18 mouse cellular contexts compared by ENCODE assay signal in genomic region chrX:49124774-49125429, GRCm38 (mm10).
DNase-seq lines count a peak whose midpoint lies in the region; ATAC-seq and TF ChIP-seq lines count a peak whose summit lies in the region.
"Had no signal": no experiment of that assay in that cellular context is flagged by ENCODE, and none has a peak within 500 bp of the region (broad histone marks: within the 10 kb centered on the region; RNA-seq: fewer than 3 reads in every experiment).

No protein-coding gene starts in this region.

- peaks cover 3% of the 10 kb centered on the region; the same call in 1 of the 2 replicates for H3K4me1 ChIP-seq in hindbrain, embryonic 10.5 days (replicated peaks)
- no peaks in the 10 kb centered on the region for H3K4me1 ChIP-seq in hindbrain, embryonic 13.5 days (replicated peaks)
- H3K4me1 ChIP-seq in forebrain, embryonic 11.5 days (replicated peaks; ENCODE audit: control insufficient read depth, insufficient read depth, low read length) = no peaks in the 10 kb centered on the region
- H3K4me1 ChIP-seq in hindbrain, embryonic 16.5 days (ENCODE audit: control insufficient read depth, insufficient read depth, low read depth, low read length) = no peaks in the 10 kb centered on the region
- no peaks in the 10 kb centered on the region for H3K4me1 ChIP-seq in olfactory bulb, adult 2 months (ENCODE audit: control insufficient read depth, insufficient read depth, low read length)
- H3K4me1 ChIP-seq: liver, embryonic 13.5 days had no signal

- no peak overlapping the region for H3K4me3 ChIP-seq in hindbrain, embryonic 10.5 days
- no peak overlapping the region for H3K4me3 ChIP-seq in hindbrain, embryonic 13.5 days
- no peak overlapping the region for H3K4me3 ChIP-seq in forebrain, embryonic 11.5 days (ENCODE audit: low read depth, low read length)
- H3K4me3 ChIP-seq in hindbrain, embryonic 16.5 days (ENCODE audit: low read length) = no peak overlapping the region
- no peak overlapping the region for H3K4me3 ChIP-seq in olfactory bulb, adult 2 months (ENCODE audit: insufficient read depth, low read depth, low read length)
- H3K4me3 ChIP-seq: liver, embryonic 13.5 days; myocyte had no signal

- H3K27ac ChIP-seq in hindbrain, embryonic 10.5 days = no peak overlapping the region
- no peak overlapping the region; the same call in 1 of the 2 replicates for H3K27ac ChIP-seq in hindbrain, embryonic 13.5 days
- H3K27ac ChIP-seq in forebrain, embryonic 11.5 days (ENCODE audit: low read depth, low read length) = no peak overlapping the region
- H3K27ac ChIP-seq in hindbrain, embryonic 16.5 days (ENCODE audit: low read depth, low read length) = no peak overlapping the region
- H3K27ac ChIP-seq in olfactory bulb, adult 2 months (ENCODE audit: insufficient read depth, low read depth, low read length) = peak overlapping the region; percentile 37; the same call in 1 of the 2 replicates
- H3K27ac ChIP-seq: liver, embryonic 13.5 days had no signal

- no peak overlapping the region for H3K9ac ChIP-seq in hindbrain, embryonic 13.5 days
- no peak overlapping the region for H3K9ac ChIP-seq in forebrain, embryonic 11.5 days (ENCODE audit: low read length)
- H3K9ac ChIP-seq in hindbrain, embryonic 16.5 days (ENCODE audit: low read depth, low read length) = no peak overlapping the region
- H3K9ac ChIP-seq: liver, embryonic 13.5 days had no signal

- ATAC-seq in hindbrain, embryonic 13.5 days (ENCODE audit: low FRiP score) = no peak
- ATAC-seq in forebrain, embryonic 11.5 days (replicated peaks; ENCODE audit: low FRiP score) = peak; percentile 91
- 0 out of 2 replicates have a peak, but pooled peaks have one; percentile 37 for ATAC-seq in hindbrain, embryonic 16.5 days
- ATAC-seq: intestine, postnatal 0 days had no signal

- H3K36me3 ChIP-seq in hindbrain, embryonic 10.5 days = no peaks in the 10 kb centered on the region
- no peaks in the 10 kb centered on the region for H3K36me3 ChIP-seq in hindbrain, embryonic 13.5 days
- H3K36me3 ChIP-seq in forebrain, embryonic 11.5 days (ENCODE audit: control insufficient read depth, insufficient read depth, low read length) = no peaks in the 10 kb centered on the region
- no peaks in the 10 kb centered on the region for H3K36me3 ChIP-seq in hindbrain, embryonic 16.5 days (ENCODE audit: control insufficient read depth, insufficient read depth, low read length)
- H3K36me3 ChIP-seq: liver, embryonic 13.5 days had no signal

- no peak for TF ChIP-seq CTCF in olfactory bulb, adult 2 months (IDR thresholded peaks at IDR 0.05; ENCODE audit: insufficient read depth, low read depth, low read length)

- H3K9me3 ChIP-seq in hindbrain, embryonic 10.5 days = no peaks in the 10 kb centered on the region
- no peaks in the 10 kb centered on the region for H3K9me3 ChIP-seq in hindbrain, embryonic 13.5 days
- no peaks in the 10 kb centered on the region for H3K9me3 ChIP-seq in forebrain, embryonic 11.5 days (ENCODE audit: control insufficient read depth, low read length)
- H3K9me3 ChIP-seq in hindbrain, embryonic 16.5 days (ENCODE audit: control insufficient read depth, low read length) = no peaks in the 10 kb centered on the region
- H3K9me3 ChIP-seq: liver, embryonic 13.5 days had no signal

- no peak overlapping the region for H3K4me2 ChIP-seq in hindbrain, embryonic 13.5 days
- no peak overlapping the region for H3K4me2 ChIP-seq in forebrain, embryonic 11.5 days (ENCODE audit: low read depth, low read length, severe bottlenecking)
- no peak overlapping the region for H3K4me2 ChIP-seq in hindbrain, embryonic 16.5 days (ENCODE audit: low read length)
- H3K4me2 ChIP-seq: liver, embryonic 13.5 days had no signal

- no peaks in the 10 kb centered on the region for H3K27me3 ChIP-seq in hindbrain, embryonic 10.5 days (ENCODE audit: insufficient read depth, poor library complexity, severe bottlenecking)
- H3K27me3 ChIP-seq in hindbrain, embryonic 13.5 days = no peaks in the 10 kb centered on the region
- peaks cover 2% of the 10 kb centered on the region; the same call in 1 of the 2 replicates for H3K27me3 ChIP-seq in forebrain, embryonic 11.5 days (ENCODE audit: control insufficient read depth, insufficient read depth, low read length)
- no peaks in the 10 kb centered on the region for H3K27me3 ChIP-seq in hindbrain, embryonic 16.5 days (replicated peaks; ENCODE audit: control insufficient read depth, insufficient read depth, low read length)
- H3K27me3 ChIP-seq: liver, embryonic 13.5 days had no signal

- 53% methylated on average over 3 of the region's 3 CpGs for WGBS in hindbrain, embryonic 10.5 days
- WGBS in hindbrain, embryonic 13.5 days = 40% methylated on average over 3 of the region's 3 CpGs
- 33% methylated on average over 3 of the region's 3 CpGs for WGBS in forebrain, embryonic 11.5 days
- 45% methylated on average over 3 of the region's 3 CpGs for WGBS in hindbrain, embryonic 16.5 days
- WGBS in olfactory bulb, adult 2 months = 42% methylated on average over 3 of the region's 3 CpGs

- no peak for TF ChIP-seq POLR2A in olfactory bulb, adult 2 months (IDR thresholded peaks at IDR 0.05; ENCODE audit: insufficient read depth, low read depth, low read length)

- DNase-seq in hindbrain, embryonic 10.5 days (ENCODE audit: low spot score) = peak; percentile 2
- no peak for DNase-seq in forebrain, embryonic 11.5 days (ENCODE audit: low spot score)
- no peak for DNase-seq in kidney, postnatal 25 days
- DNase-seq in B cell, adult 2 months = no peak
- no peak for DNase-seq in urinary bladder, postnatal 4 days (ENCODE audit: low spot score in 2 of 2)
- DNase-seq: adrenal gland, postnatal 10 days; cerebellum, postnatal 25 days; kidney, postnatal 14 days; left cerebral cortex, postnatal 4 days; liver, embryonic 13.5 days; lung, postnatal 4 days; right cerebral cortex, postnatal 4 days; thymus, postnatal 4 days had no signal
